Mouse (Mus musculus) limb, embryonic 14.5 days (tissue): ENCODE measurements around the gene Svop. TPM values are rescaled to one million over a fixed set of nuclear protein-coding genes. Genes with fewer than 3 reads are reported as not detected.

Experiments
- ATAC-seq: fragments of 200-750 bp; cut with Nextera tagmentation; 2 replicates; pipeline ENCODE4 v1.8.0; 2017; ENCODE audit warnings: low read depth, moderate number of reproducible peaks, moderate TSS enrichment; ENCODE audit not compliant: low FRiP score
- DNase-seq: peaks from one replicate; pipeline ENCODE4 v3.0.0-alpha.2; 2015; ENCODE audit warnings: low spot score
- H3K27ac ChIP-seq: fragments of 300-500 bp; sonication (generic); replicated peaks from 2 replicates; pipeline ENCODE4 v1.5.1; 2014; ENCODE audit warnings: low read depth, mild to moderate bottlenecking, low read length, moderate library complexity, mixed read lengths
- H3K27me3 ChIP-seq: fragments of 300-500 bp; sonication (generic); 2 replicates; pipeline ENCODE4 v1.6.1; 2014; ENCODE audit warnings: low read length, mixed read lengths; ENCODE audit not compliant: control insufficient read depth, insufficient read depth
- H3K36me3 ChIP-seq: fragments of 300-500 bp; sonication (generic); 2 replicates; pipeline ENCODE4 v1.6.1; 2014; ENCODE audit warnings: mild to moderate bottlenecking, low read length, moderate library complexity, mixed read lengths; ENCODE audit not compliant: control insufficient read depth, insufficient read depth
- H3K4me1 ChIP-seq: fragments of 300-500 bp; sonication (generic); 2 replicates; pipeline ENCODE4 v1.6.1; 2014; ENCODE audit warnings: antibody characterized with exemption, low read length, mixed read lengths; ENCODE audit not compliant: control insufficient read depth, insufficient read depth
- H3K4me2 ChIP-seq: fragments of 300-500 bp; sonication (generic); replicated peaks from 2 replicates; pipeline ENCODE4 v1.6.1; 2014; ENCODE audit warnings: low read depth, mild to moderate bottlenecking, low read length, moderate library complexity; ENCODE audit not compliant: severe bottlenecking
- H3K4me3 ChIP-seq: fragments of 300-500 bp; sonication (generic); replicated peaks from 2 replicates; pipeline ENCODE4 v1.5.1; 2014; ENCODE audit warnings: low read length
- H3K9ac ChIP-seq: fragments of 300-500 bp; sonication (generic); 2 replicates; pipeline ENCODE4 v1.6.1; 2014; ENCODE audit warnings: mild to moderate bottlenecking, low read depth, low read length, moderate library complexity; ENCODE audit not compliant: severe bottlenecking
- H3K9me3 ChIP-seq: fragments of 300-500 bp; sonication (generic); 2 replicates; pipeline ENCODE4 v1.6.1; 2016; ENCODE audit warnings: low read length; ENCODE audit not compliant: control insufficient read depth
- POLR2A ChIP-seq: fragments of 200-500 bp; IDR thresholded peaks from 2 replicates; pipeline ENCODE4 v1.8.0; 2012; ENCODE audit warnings: inconsistent platforms, mild to moderate bottlenecking, moderate library complexity, borderline replicate concordance; ENCODE audit not compliant: insufficient read depth, insufficient read length; ENCODE audit errors: extremely low read depth
- WGBS: fragments of 180-500 bp; shearing (Covaris S2); extraction: QIAGEN DNeasy Blood & Tissue Kit; methylation state at CpG from one replicate; pipeline ENCODE4 v1.1.7; 2014; 5-methylcytosine and 5-hydroxymethylcytosine counted together
- polyA plus RNA-seq, 2 experiments: library from polyadenylated mRNA; depleted of rRNA in 1 of 2; stranded (reverse) in 1 of 2; unstranded in 1 of 2; fragments of >200 nt; fragmentation: Nextera tagmentation in 1 of 2; extraction: Ambion mirVana in 1 of 2; gene quantifications; 2 replicates each; pipeline versions ENCODE4 v1.2.1 to v1.2.3; 2012 to 2014

The Svop gene
- polyA plus RNA-seq, 2 experiments, result 0.21 TPM; not detected in 1

GRCm38 (mm10) chr5:114087875-114088480, 3.4 kb downstream of the Svop start:
- 69% methylated on average over 12 of the region's 12 CpGs for WGBS

GRCm38 (mm10) chr5:114085501-114085900, 5.9 kb downstream of the Svop start:
- DNase-seq, result no peak

More at GRCm38 (mm10) chr5:114087875-114088480, 3.4 kb downstream of the Svop start:
- Histone ChIP-seq H3K27me3 (no peaks in the 10 kb centered on the region), H3K36me3 (no peaks in the 10 kb centered on the region), H3K4me3 (no peak overlapping the region), H3K4me1 (no peaks in the 10 kb centered on the region), H3K9me3 (no peaks in the 10 kb centered on the region), H3K27ac (no peak overlapping the region), H3K9ac (no peak overlapping the region), H3K4me2 (no peak overlapping the region)
- no peak for ATAC-seq
- DNase-seq, result no peak
- TF ChIP-seq POLR2A, result no peak

GRCm38 (mm10) chr5:114077009-114077408, 14.4 kb downstream of the Svop start:
- Histone ChIP-seq H3K27ac (no peak overlapping the region), H3K4me2 (no peak overlapping the region), H3K9ac (no peak overlapping the region), H3K4me3 (no peak overlapping the region), H3K4me1 (no peaks in the 10 kb centered on the region), H3K27me3 (no peaks in the 10 kb centered on the region), H3K9me3 (no peaks in the 10 kb centered on the region), H3K36me3 (no peaks in the 10 kb centered on the region)
- ATAC-seq (no peak), DNase-seq (no peak)
- 77% methylated on average over 8 of the region's 8 CpGs for WGBS
- TF ChIP-seq POLR2A, result no peak

More at GRCm38 (mm10) chr5:114085501-114085900, 5.9 kb downstream of the Svop start:
- ATAC-seq, result no peak
- Histone ChIP-seq H3K36me3 (no peaks in the 10 kb centered on the region), H3K4me1 (no peaks in the 10 kb centered on the region), H3K4me2 (no peak overlapping the region), H3K9me3 (no peaks in the 10 kb centered on the region), H3K4me3 (no peak overlapping the region), H3K9ac (no peak overlapping the region), H3K27me3 (no peaks in the 10 kb centered on the region), H3K27ac (no peak overlapping the region)
- no peak for TF ChIP-seq POLR2A
- 74% methylated on average over 14 of the region's 14 CpGs for WGBS

GRCm38 (mm10) chr5:114072262-114072661, 19.1 kb downstream of the Svop start:
- Histone ChIP-seq H3K27ac (no peak overlapping the region), H3K4me1 (no peaks in the 10 kb centered on the region), H3K4me2 (no peak overlapping the region), H3K4me3 (no peak overlapping the region), H3K36me3 (no peaks in the 10 kb centered on the region), H3K9me3 (no peaks in the 10 kb centered on the region), H3K27me3 (no peaks in the 10 kb centered on the region), H3K9ac (no peak overlapping the region)
- no peak for TF ChIP-seq POLR2A
- WGBS, result 49% methylated on average over 2 of the region's 2 CpGs
- ATAC-seq (no peak), DNase-seq (no peak)

GRCm38 (mm10) chr5:114070858-114071257, 20.5 kb downstream of the Svop start:
- Histone ChIP-seq H3K36me3 (no peaks in the 10 kb centered on the region), H3K4me3 (no peak overlapping the region), H3K27me3 (no peaks in the 10 kb centered on the region), H3K4me1 (no peaks in the 10 kb centered on the region), H3K9ac (no peak overlapping the region), H3K4me2 (no peak overlapping the region), H3K27ac (no peak overlapping the region), H3K9me3 (no peaks in the 10 kb centered on the region)
- WGBS, result 92% methylated on average over 4 of the region's 4 CpGs
- DNase-seq (no peak), ATAC-seq (no peak)
- no peak for TF ChIP-seq POLR2A

- no peaks in the 10 kb centered on the region for H3K4me1 ChIP-seq
- DNase-seq (no peak), ATAC-seq (no peak)
- no peaks in the 10 kb centered on the region for H3K9me3 ChIP-seq
- no peak for TF ChIP-seq POLR2A
- no peak overlapping the region for H3K27ac ChIP-seq
- H3K9ac ChIP-seq, result no peak overlapping the region
- H3K27me3 ChIP-seq, result no peaks in the 10 kb centered on the region
- no peak overlapping the region for H3K4me3 ChIP-seq
- H3K36me3 ChIP-seq, result no peaks in the 10 kb centered on the region
- no peak overlapping the region for H3K4me2 ChIP-seq
- 64% methylated on average over 9 of the region's 9 CpGs for WGBS
Measured at GRCm38 (mm10) chr5:114067982-114068381, 23.4 kb downstream of the Svop start.
